Mouse (Mus musculus) cortical plate, adult 2 months (tissue): ENCODE data around the gene Nrg4. TPM values are rescaled to one million over a fixed set of nuclear protein-coding genes. Genes with fewer than 3 reads are reported as not detected.

ENCODE experiments used
- H3K27ac ChIP-seq: fragments of 200-500 bp; 2 replicates; pipeline ENCODE4 v1.5.1; 2012; ENCODE audit warnings: low read length, control low read depth, inconsistent platforms; ENCODE audit not compliant: insufficient read depth
- H3K4me1 ChIP-seq: fragments of 200-500 bp; 2 replicates; pipeline ENCODE4 v1.6.1; 2011; ENCODE audit warnings: low read length; ENCODE audit not compliant: control insufficient read depth, insufficient read depth
- H3K4me3 ChIP-seq: fragments of 200-500 bp; 2 replicates; pipeline ENCODE4 v1.5.1; 2011; ENCODE audit warnings: mild to moderate bottlenecking, low read length, control low read depth; ENCODE audit not compliant: insufficient read depth
- CTCF ChIP-seq: fragments of 200-500 bp; IDR thresholded peaks from 2 replicates; pipeline ENCODE4 v1.5.1; 2011; ENCODE audit warnings: mild to moderate bottlenecking, control low read depth, low read length; ENCODE audit not compliant: insufficient read depth; ENCODE audit errors: extremely low read depth
- POLR2A ChIP-seq: fragments of 200-500 bp; IDR thresholded peaks from 2 replicates; pipeline ENCODE4 v1.6.1; 2011; ENCODE audit warnings: mild to moderate bottlenecking, low read length, control low read depth; ENCODE audit not compliant: insufficient read depth; ENCODE audit errors: extremely low read depth
- polyA plus RNA-seq: library from polyadenylated mRNA; depleted of rRNA; stranded (reverse); fragments of >200 nt; gene quantifications from 2 replicates; pipeline ENCODE4 v1.2.3, GENCODE M21; 2012; rRNA removed

Nrg4 gene
- polyA plus RNA-seq = 1.2 and 1.9 TPM in 2 replicates

DNA sequence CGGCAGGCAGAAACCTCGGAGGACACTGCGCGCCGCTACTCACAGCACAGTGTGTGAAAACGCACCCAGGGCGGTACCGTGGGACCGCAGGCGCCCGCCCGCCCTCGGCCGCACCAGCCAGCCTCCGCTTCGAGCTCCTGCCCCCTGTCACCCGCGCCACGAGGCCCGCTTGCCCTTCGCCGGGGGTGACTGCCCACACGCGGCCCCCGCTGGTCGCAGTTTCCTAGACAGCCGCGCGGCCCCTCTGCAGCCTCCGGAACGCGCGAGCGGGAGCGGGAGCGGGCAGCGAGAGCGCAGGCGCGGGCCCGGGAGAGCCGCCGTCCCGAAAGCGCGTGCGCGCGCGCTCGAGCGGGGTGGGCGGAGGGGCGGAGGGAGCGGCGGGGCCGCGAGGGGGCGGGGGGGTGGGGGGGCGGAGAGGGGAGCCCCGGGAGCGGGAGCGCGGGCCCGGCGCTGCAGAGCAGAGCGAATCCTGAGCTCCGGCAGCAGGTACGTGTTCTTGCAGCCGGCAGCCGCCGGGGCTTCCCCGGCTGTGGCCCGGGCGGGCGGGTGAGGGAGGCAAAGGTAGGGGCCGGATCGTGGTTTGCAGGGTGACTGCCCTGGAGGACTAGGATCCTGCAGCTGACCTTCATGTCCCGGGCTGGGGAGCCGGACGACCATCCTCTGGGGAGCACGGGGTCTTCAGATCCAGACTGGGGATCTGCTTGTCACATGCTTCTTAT is at the start of gene Nrg4, which contains the start of gene Tmem266:
Nrg4 (minus strand) TSS at position 330 of the 719 bp plus-strand sequence.
Tmem266 (plus strand) TSS at position 399 of the 719 bp plus-strand sequence.
- H3K27ac ChIP-seq = no peak within 1 kb of the TSS
- peak within 1 kb of the TSS; percentile 92 for H3K4me3 ChIP-seq
- no peak for TF ChIP-seq CTCF
- TF ChIP-seq POLR2A = peak; percentile 21; the same call in 1 of the 2 replicates
- H3K4me1 ChIP-seq = no peaks in the 10 kb centered on the region; the same call in 1 of the 2 replicates

GRCm38 (mm10) chr9:55371908-55372307 is 45.3 kb upstream of the Nrg4 start:
- TF ChIP-seq CTCF (no peak), POLR2A (no peak)
- H3K4me3 ChIP-seq = no peak overlapping the region
- H3K27ac ChIP-seq = no peak overlapping the region
- no peaks in the 10 kb centered on the region for H3K4me1 ChIP-seq

DNA sequence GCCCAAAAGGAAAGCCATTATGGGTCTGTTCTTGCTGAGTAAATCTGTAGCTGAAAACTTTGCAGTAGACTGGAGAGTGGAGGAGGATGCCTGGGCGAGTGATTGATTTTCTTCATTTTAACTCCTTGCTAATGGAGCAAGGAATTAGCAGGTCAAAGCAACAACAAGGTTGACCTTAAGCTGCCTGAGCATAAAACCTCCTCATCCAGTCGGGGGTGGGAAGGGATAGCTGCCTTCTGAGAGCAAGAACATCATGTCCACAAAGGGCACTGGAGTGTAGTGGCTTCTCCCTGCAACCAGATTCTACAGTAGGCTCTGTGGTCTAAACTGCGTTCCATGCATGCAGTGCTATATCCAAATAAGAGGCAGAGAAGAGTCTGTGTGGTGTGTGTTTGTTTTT is 41.4 kb upstream of the Nrg4 start:
- no peak overlapping the region for H3K27ac ChIP-seq
- TF ChIP-seq POLR2A (no peak), CTCF (no peak)
- H3K4me1 ChIP-seq = no peaks in the 10 kb centered on the region
- no peak overlapping the region for H3K4me3 ChIP-seq

DNA sequence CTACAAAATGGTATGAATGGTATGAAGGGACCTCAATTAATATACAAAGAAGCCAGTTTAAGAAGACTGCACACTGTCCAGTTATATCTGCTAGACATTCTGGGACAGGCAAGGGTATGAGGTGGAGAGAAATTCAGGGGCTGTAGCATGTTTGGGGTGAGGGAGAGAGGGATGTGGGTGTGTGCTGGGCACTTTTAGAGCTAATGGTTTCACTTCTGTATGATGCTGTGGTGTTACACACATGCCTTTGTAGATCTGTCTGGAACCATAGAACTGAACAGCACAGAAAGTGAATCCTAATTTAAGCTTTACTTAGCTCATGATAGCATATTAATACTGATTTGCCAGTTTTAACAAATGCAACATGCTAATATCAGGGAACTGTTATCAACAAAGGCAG is 37.1 kb upstream of the Nrg4 start:
- Histone ChIP-seq H3K4me3 (no peak overlapping the region), H3K27ac (no peak overlapping the region), H3K4me1 (no peaks in the 10 kb centered on the region)
- TF ChIP-seq CTCF = no peak
- TF ChIP-seq POLR2A = no peak

GRCm38 (mm10) chr9:55361969-55362368 is 35.3 kb upstream of the Nrg4 start:
- H3K4me1 ChIP-seq = no peaks in the 10 kb centered on the region
- no peak for TF ChIP-seq POLR2A
- no peak for TF ChIP-seq CTCF

DNA sequence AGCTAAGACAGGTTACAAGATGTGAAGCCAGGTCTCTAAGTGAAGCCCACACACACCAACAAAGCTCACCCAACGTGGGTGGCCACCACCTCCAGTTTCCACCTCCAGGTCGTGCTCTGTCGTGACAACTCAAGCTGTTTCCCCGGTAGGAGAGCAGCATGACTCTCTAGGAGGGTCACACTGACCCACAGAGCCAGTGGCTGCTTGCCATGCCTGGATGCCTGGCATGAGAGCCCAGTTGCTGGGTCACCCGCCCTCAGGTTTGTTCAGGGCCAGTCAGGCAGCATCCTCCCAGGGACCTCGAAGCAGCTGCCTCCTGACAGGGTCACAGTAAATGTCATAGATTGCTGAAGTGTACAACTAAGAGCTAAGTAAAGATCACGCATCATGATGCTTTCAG is 34.2 kb upstream of the Nrg4 start:
- Histone ChIP-seq H3K27ac (no peak overlapping the region), H3K4me1 (no peaks in the 10 kb centered on the region), H3K4me3 (no peak overlapping the region)
- TF ChIP-seq POLR2A = no peak
- no peak for TF ChIP-seq CTCF

More at GRCm38 (mm10) chr9:55361969-55362368, 35.3 kb upstream of the Nrg4 start:
- no peak overlapping the region for H3K27ac ChIP-seq
- H3K4me3 ChIP-seq = no peak overlapping the region

- peaks cover under 1% of the 10 kb centered on the region; the same call in 1 of the 2 replicates for H3K4me1 ChIP-seq
- H3K27ac ChIP-seq = no peak overlapping the region
- TF ChIP-seq POLR2A (no peak), CTCF (no peak)
- no peak overlapping the region for H3K4me3 ChIP-seq
Observed at GRCm38 (mm10) chr9:55360372-55360771, 33.7 kb upstream of the Nrg4 start.

GRCm38 (mm10) chr9:55357164-55357563 is 30.5 kb upstream of the Nrg4 start:
- Histone ChIP-seq H3K4me1 (peaks cover 4% of the 10 kb centered on the region; the same call in 1 of the 2 replicates), H3K27ac (no peak overlapping the region), H3K4me3 (no peak overlapping the region)
- no peak for TF ChIP-seq CTCF
- TF ChIP-seq POLR2A = no peak

DNA sequence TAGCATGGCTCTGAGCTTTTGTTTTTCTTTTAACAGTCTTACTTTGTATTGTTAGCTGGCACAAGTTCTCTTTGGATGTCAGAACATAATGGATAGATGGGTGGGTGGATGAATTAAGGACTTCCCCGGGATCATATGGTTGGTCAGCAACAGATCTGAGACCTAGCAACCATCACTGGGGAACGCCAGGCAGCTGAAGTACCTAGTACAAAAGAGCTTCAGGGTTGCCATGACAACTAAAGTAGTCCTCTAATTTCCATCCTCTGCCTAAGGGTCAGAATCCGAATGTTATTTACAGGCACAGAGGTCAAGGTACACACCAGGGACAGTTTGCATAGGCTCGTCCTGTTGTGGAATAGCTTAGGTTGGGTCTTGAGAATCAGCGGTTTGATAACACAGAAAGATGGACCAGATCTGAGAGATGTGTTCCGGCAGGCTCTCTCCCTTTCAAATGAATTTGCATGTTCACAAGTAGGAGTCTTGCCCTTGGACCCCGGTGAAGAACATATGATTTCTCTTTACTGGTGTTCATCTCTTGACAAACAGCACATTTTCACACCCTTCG is 28.7 kb upstream of the Nrg4 start:
- H3K4me3 ChIP-seq = no peak overlapping the region
- H3K27ac ChIP-seq = no peak overlapping the region
- no peak for TF ChIP-seq CTCF
- peaks cover 4% of the 10 kb centered on the region; the same call in 1 of the 2 replicates for H3K4me1 ChIP-seq

- peaks cover 4% of the 10 kb centered on the region; the same call in 1 of the 2 replicates for H3K4me1 ChIP-seq
- TF ChIP-seq POLR2A = no peak
- TF ChIP-seq CTCF = no peak
Observed at GRCm38 (mm10) chr9:55354686-55355085, 28.0 kb upstream of the Nrg4 start.

More at GRCm38 (mm10) chr9:55354686-55355085, 28.0 kb upstream of the Nrg4 start:
- H3K27ac ChIP-seq = no peak overlapping the region
- H3K4me3 ChIP-seq = no peak overlapping the region
